In the genomic region with DNA sequence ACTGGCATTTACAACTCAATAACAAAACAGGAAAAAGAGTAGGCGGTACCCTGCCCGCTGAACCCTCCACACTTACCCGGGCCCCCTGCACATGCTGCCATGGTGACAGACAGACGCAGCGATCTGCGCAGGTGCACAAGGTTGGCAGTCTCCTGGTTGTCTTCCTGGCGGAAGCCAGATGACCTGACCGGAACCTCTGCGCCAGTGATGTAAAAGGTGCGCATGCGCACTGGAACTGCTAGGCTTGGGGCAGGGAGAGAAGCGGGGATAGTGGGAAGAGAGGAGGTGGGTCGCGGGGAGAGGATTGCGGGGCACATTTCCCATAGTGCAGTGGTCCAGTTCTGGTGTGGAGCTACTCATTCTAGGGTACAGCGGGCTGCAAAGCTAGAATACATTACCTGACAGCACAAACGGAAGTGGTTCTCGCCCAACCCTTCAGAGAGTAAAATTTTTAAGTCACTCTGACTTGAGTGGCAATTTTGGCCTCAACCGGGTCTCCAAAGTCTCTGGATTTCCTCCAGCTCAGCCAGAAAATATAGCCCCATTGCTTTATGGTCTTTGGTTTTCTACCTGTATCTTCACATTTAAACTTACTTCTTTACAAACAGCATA, we compare ENCODE assay signal across 8 mouse cellular contexts. TPM values are rescaled to one million over a fixed set of nuclear protein-coding genes. Genes with fewer than 3 reads are reported as not detected.
DNase-seq lines count a peak whose midpoint lies in the region; ATAC-seq and TF ChIP-seq lines count a peak whose summit lies in the region.

A gene (minus strand): TSS at position 164 of the 612 bp plus-strand sequence.

- no peaks in the 10 kb centered on the region for H3K36me3 ChIP-seq in E14TG2a.4 (ENCODE audit: insufficient read depth, low read length)
- no peaks in the 10 kb centered on the region; the same call in 1 of the 2 replicates for H3K36me3 ChIP-seq in forebrain, embryonic 12.5 days (replicated peaks)
- H3K36me3 ChIP-seq in heart, embryonic 16.5 days (ENCODE audit: control insufficient read depth, insufficient read depth) = peaks cover 3% of the 10 kb centered on the region
- no peaks in the 10 kb centered on the region for H3K36me3 ChIP-seq in liver, embryonic 13.5 days
- H3K36me3 ChIP-seq in stomach, embryonic 14.5 days (ENCODE audit: control insufficient read depth, insufficient read depth, low read length) = peaks cover 5% of the 10 kb centered on the region; the same call in 1 of the 2 replicates

- H3K9me3 ChIP-seq in E14TG2a.4 (ENCODE audit: low read length) = peaks cover 13% of the 10 kb centered on the region
- no peaks in the 10 kb centered on the region for H3K9me3 ChIP-seq in forebrain, embryonic 12.5 days
- no peaks in the 10 kb centered on the region for H3K9me3 ChIP-seq in heart, embryonic 16.5 days (replicated peaks; ENCODE audit: control insufficient read depth, low read length)
- no peaks in the 10 kb centered on the region for H3K9me3 ChIP-seq in liver, embryonic 13.5 days (replicated peaks)
- no peaks in the 10 kb centered on the region for H3K9me3 ChIP-seq in stomach, embryonic 14.5 days (ENCODE audit: control insufficient read depth, low read depth, low read length)

- 6% methylated on average over 19 of the region's 19 CpGs for WGBS in forebrain, embryonic 12.5 days
- WGBS in heart, embryonic 16.5 days = 5% methylated on average over 19 of the region's 19 CpGs
- WGBS in liver, embryonic 13.5 days (ENCODE audit: insufficient replicate concordance) = 4% methylated on average over 19 of the region's 19 CpGs
- 8% methylated on average over 19 of the region's 19 CpGs for WGBS in stomach, embryonic 14.5 days

- DNase-seq in kidney, postnatal 25 days = peak; percentile 96 to 98
- DNase-seq in liver, embryonic 13.5 days = peak; percentile 88
- peak; percentile 91 to 94 for DNase-seq in natural killer cell, adult 2 months (ENCODE audit: low spot score in 2 of 2)

- no peak for TF ChIP-seq CTCF in E14TG2a.4 (conservative IDR thresholded peaks at IDR 0.05; ENCODE audit: low read length)

- peaks cover 15% of the 10 kb centered on the region for H3K4me1 ChIP-seq in E14TG2a.4 (replicated peaks; ENCODE audit: low read depth, low read length)
- no peaks in the 10 kb centered on the region; the same call in 1 of the 2 replicates for H3K4me1 ChIP-seq in forebrain, embryonic 12.5 days
- H3K4me1 ChIP-seq in heart, embryonic 16.5 days (ENCODE audit: control insufficient read depth, insufficient read depth, low read length) = peaks cover 6% of the 10 kb centered on the region; the same call in 1 of the 2 replicates
- 0 out of 2 replicates have a peak, but pooled peaks cover 3% of the 10 kb centered on the region for H3K4me1 ChIP-seq in liver, embryonic 13.5 days (replicated peaks)
- H3K4me1 ChIP-seq in stomach, embryonic 14.5 days (ENCODE audit: control insufficient read depth, insufficient read depth, low read length) = no peaks in the 10 kb centered on the region

- peak; percentile 100 for ATAC-seq in cerebellum, adult (ENCODE audit: insufficient number of reproducible peaks, low FRiP score, low TSS enrichment)
- ATAC-seq in forebrain, embryonic 12.5 days (ENCODE audit: low FRiP score) = peak; percentile 99
- ATAC-seq in heart, embryonic 16.5 days (replicated peaks; ENCODE audit: extremely low read depth, insufficient read depth, low FRiP score) = peak; percentile 99
- ATAC-seq in liver, embryonic 13.5 days (ENCODE audit: low read depth) = peak; percentile 100
- ATAC-seq in stomach, embryonic 14.5 days (ENCODE audit: insufficient number of reproducible peaks, insufficient read depth, low FRiP score, low read depth) = peak; percentile 99

- H3K27me3 ChIP-seq in E14TG2a.4 (ENCODE audit: insufficient read depth, low read length) = no peaks in the 10 kb centered on the region
- H3K27me3 ChIP-seq in forebrain, embryonic 12.5 days = no peaks in the 10 kb centered on the region
- H3K27me3 ChIP-seq in heart, embryonic 16.5 days (ENCODE audit: control insufficient read depth, insufficient read depth, low read length) = no peaks in the 10 kb centered on the region
- H3K27me3 ChIP-seq in liver, embryonic 13.5 days = no peaks in the 10 kb centered on the region
- no peaks in the 10 kb centered on the region for H3K27me3 ChIP-seq in stomach, embryonic 14.5 days (ENCODE audit: control insufficient read depth, insufficient read depth, low read length)

- peak within 1 kb of the TSS; percentile 48 for H3K4me3 ChIP-seq in E14TG2a.4 (replicated peaks; ENCODE audit: low read length)
- H3K4me3 ChIP-seq in forebrain, embryonic 12.5 days (replicated peaks) = peak within 1 kb of the TSS; percentile 41
- peak within 1 kb of the TSS; percentile 59 for H3K4me3 ChIP-seq in heart, embryonic 16.5 days (ENCODE audit: low read length)
- peak within 1 kb of the TSS; percentile 61 for H3K4me3 ChIP-seq in liver, embryonic 13.5 days (replicated peaks)
- peak within 1 kb of the TSS; percentile 39 for H3K4me3 ChIP-seq in stomach, embryonic 14.5 days (ENCODE audit: low read depth, low read length)

- H3K27ac ChIP-seq in forebrain, embryonic 12.5 days = peak within 1 kb of the TSS; percentile 54
- H3K27ac ChIP-seq in heart, embryonic 16.5 days (ENCODE audit: low read length) = peak within 1 kb of the TSS; percentile 76
- peak within 1 kb of the TSS; percentile 10; the same call in 1 of the 2 replicates for H3K27ac ChIP-seq in liver, embryonic 13.5 days
- peak within 1 kb of the TSS; percentile 10; the same call in 1 of the 2 replicates for H3K27ac ChIP-seq in stomach, embryonic 14.5 days (ENCODE audit: low read length)

- peak within 1 kb of the TSS; percentile 44 for H3K9ac ChIP-seq in forebrain, embryonic 12.5 days
- peak within 1 kb of the TSS; percentile 73 for H3K9ac ChIP-seq in heart, embryonic 16.5 days (ENCODE audit: low read length)
- H3K9ac ChIP-seq in liver, embryonic 13.5 days = peak within 1 kb of the TSS; percentile 56
- H3K9ac ChIP-seq in stomach, embryonic 14.5 days (replicated peaks; ENCODE audit: low read depth, low read length) = no peak within 1 kb of the TSS; the same call in 1 of the 2 replicates

- peak within 1 kb of the TSS; percentile 65 for H3K4me2 ChIP-seq in forebrain, embryonic 12.5 days
- peak within 1 kb of the TSS; percentile 88 for H3K4me2 ChIP-seq in heart, embryonic 16.5 days (ENCODE audit: low read depth, low read length)
- peak within 1 kb of the TSS; percentile 71 for H3K4me2 ChIP-seq in liver, embryonic 13.5 days
- H3K4me2 ChIP-seq in stomach, embryonic 14.5 days (replicated peaks; ENCODE audit: low read depth, low read length) = peak within 1 kb of the TSS; percentile 62

RNA-seq across cellular contexts. Expression of the gene that starts here (rescaled TPM):
- polyA plus RNA-seq in forebrain, embryonic 12.5 days (2016; fragmentation: Nextera tagmentation; extraction: Ambion mirVana) = 0.17 and 0.28 TPM in 2 replicates
- polyA plus RNA-seq in heart, embryonic 16.5 days (2015; fragmentation: Nextera tagmentation; extraction: Ambion mirVana) = not detected in 2 replicates
- 0.08 TPM in 1 of 2 replicates, not detected in the other for polyA plus RNA-seq in liver, embryonic 13.5 days (2015; fragmentation: Nextera tagmentation; extraction: Ambion mirVana)
- 0.42 and 0.45 TPM in 2 replicates for polyA plus RNA-seq in stomach, embryonic 14.5 days (2014; fragmentation: Nextera tagmentation; extraction: Ambion mirVana)

Comparison
In these comparisons a context has a peak if more than half of its experiments do, and no peak if none do; other contexts are left out.
1. Peak in every context shown above with its lines: DNase-seq, ATAC-seq, H3K4me3 ChIP-seq and H3K27ac ChIP-seq.
2. Peak in ATAC-seq, H3K4me3 ChIP-seq, H3K27ac ChIP-seq, H3K9ac ChIP-seq and H3K4me2 ChIP-seq in forebrain, embryonic 12.5 days; RNA of the gene not detected or under 1 TPM.
3. Peak in ATAC-seq, H3K4me3 ChIP-seq, H3K27ac ChIP-seq, H3K9ac ChIP-seq and H3K4me2 ChIP-seq in heart, embryonic 16.5 days; RNA of the gene not detected or under 1 TPM.
4. Peak in DNase-seq, ATAC-seq, H3K4me3 ChIP-seq, H3K27ac ChIP-seq, H3K9ac ChIP-seq and H3K4me2 ChIP-seq in liver, embryonic 13.5 days; RNA of the gene not detected or under 1 TPM.
5. Peak in ATAC-seq, H3K4me3 ChIP-seq, H3K27ac ChIP-seq and H3K4me2 ChIP-seq in stomach, embryonic 14.5 days; RNA of the gene not detected or under 1 TPM.
6. H3K27ac ChIP-seq: peak in every context shown above with its lines; median percentile 76 in heart, embryonic 16.5 days; 54 in forebrain, embryonic 12.5 days; 10 in liver, embryonic 13.5 days; 10 in stomach, embryonic 14.5 days.